Mouse (Mus musculus) embryonic fibroblast, embryonic 13.5 days (primary cell): Measurements from ENCODE around the gene Ino80.

Experiments
- CTCF ChIP-seq: IDR thresholded peaks from 2 replicates; pipeline ENCODE4 v1.5.1; 2011; ENCODE audit warnings: mild to moderate bottlenecking, control low read depth, low read length, moderate library complexity, borderline replicate concordance; ENCODE audit not compliant: insufficient read depth
- POLR2A ChIP-seq: IDR thresholded peaks from 2 replicates; pipeline ENCODE4 v1.6.1; 2011; ENCODE audit warnings: low read depth, mild to moderate bottlenecking, control low read depth, low read length, moderate library complexity

GRCm38 (mm10) chr2:119525422-119525821, 47.9 kb upstream of the Ino80 start:
- TF ChIP-seq POLR2A (no peak), CTCF (no peak)
